Mouse (Mus musculus): ENCODE measurements around the gene Esr1.
A peak's percentile ranks its signal among the peaks of the same experiment; 100 is the strongest.

DNA sequence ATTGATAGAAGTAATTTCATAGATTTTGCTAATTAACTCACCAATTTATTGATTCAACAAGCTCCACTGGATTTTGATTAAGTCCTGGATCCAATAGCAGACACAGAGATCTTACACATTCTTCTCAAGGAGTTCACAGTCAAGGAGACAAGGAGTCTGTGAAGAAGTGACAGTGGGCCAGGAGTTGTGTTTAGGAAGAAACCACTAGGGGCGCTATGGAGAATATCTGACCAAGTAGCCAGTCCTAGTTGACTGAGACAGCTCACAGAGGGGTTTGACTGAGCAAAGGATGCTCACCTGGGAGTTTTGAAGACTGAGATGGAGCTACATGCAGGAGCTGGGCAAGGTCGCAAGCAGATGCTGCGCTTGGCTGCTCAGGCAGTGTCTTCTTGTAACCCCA is 113.5 kb downstream of the Esr1 start:
- TF ChIP-seq EP300 (IDR thresholded peaks at IDR 0.05; ENCODE audit: insufficient read depth, low read depth, low read length) (no peak), CTCF (IDR thresholded peaks at IDR 0.05; ENCODE audit: low read depth, low read length) (peak; percentile 7)
